8 mouse cellular contexts compared by ENCODE assay signal in the genomic region with DNA sequence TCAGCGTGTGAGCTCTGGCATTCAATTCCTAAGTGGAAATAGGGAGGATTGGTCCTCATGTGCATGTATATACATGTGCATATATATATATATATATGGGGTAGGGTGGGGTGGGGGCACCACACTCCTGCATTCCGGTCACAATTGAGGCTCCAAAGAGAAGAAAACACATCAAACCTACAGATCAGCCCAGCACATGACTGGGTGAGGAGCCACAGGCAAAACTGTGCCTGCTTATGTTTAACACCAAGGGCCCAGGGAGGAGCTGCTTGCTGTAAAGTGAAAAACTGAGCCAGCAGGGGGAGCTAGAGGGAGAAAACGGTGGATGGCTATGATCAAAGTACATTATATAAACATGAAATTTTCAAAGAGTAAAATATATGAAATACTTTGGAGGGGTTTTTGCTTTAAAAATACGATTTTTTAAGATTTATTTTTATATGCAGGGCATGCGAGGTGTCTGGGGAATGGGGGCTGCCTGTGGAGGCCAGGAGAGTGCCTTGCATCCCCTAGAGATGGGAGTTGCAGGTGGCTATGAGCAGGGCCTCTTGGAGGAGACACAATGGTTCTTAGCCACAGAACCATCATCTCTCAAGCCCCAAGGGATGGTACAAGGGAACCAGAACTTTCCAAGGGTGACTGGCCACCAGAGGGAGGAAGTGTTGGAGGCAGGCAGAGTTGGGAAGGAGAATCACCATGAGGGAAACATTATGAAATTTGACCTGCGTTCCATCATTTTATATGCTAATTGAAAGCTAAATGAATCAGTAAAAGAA. TPM values are rescaled to one million over a fixed set of nuclear protein-coding genes. Genes with fewer than 3 reads are reported as not detected.
A peak's percentile ranks its signal among the peaks of the same experiment; 100 is the strongest.
DNase-seq lines count a peak whose midpoint lies in the region; ATAC-seq and TF ChIP-seq lines count a peak whose summit lies in the region.

No protein-coding gene starts in this region.

- no peak overlapping the region for H3K27ac ChIP-seq in kidney, adult 2 months (ENCODE audit: insufficient read depth, low read depth, low read length)
- H3K27ac ChIP-seq in limb, embryonic 10.5 days, result no peak overlapping the region
- H3K27ac ChIP-seq in midbrain, embryonic 14.5 days (replicated peaks; ENCODE audit: low read depth, low read length), result no peak overlapping the region

- no peak overlapping the region for H3K4me2 ChIP-seq in midbrain, embryonic 14.5 days (ENCODE audit: low read length)

- H3K4me3 ChIP-seq in kidney, adult 2 months (ENCODE audit: insufficient read depth, low read depth, low read length), result no peak overlapping the region
- no peak overlapping the region for H3K4me3 ChIP-seq in limb, embryonic 10.5 days
- no peak overlapping the region for H3K4me3 ChIP-seq in midbrain, embryonic 14.5 days (replicated peaks; ENCODE audit: low read depth, low read length)

- no peak for TF ChIP-seq POLR2A in kidney, adult 2 months (IDR thresholded peaks at IDR 0.05; ENCODE audit: low read depth, low read length)

- peak; percentile 53 for ATAC-seq in common myeloid progenitor, adult 5-6 weeks (replicated peaks; ENCODE audit: low read depth, poor library complexity, severe bottlenecking)
- peak; percentile 26; the same call in 1 of the 2 replicates for ATAC-seq in midbrain, embryonic 14.5 days (ENCODE audit: low FRiP score, low TSS enrichment)

- peak; percentile 62 for TF ChIP-seq CTCF in kidney, adult 2 months (conservative IDR thresholded peaks at IDR 0.05; ENCODE audit: insufficient read depth, insufficient read length, low read depth, low read length)

- 32% methylated on average over 6 of the region's 6 CpGs for WGBS in kidney, adult 2 months
- 34% methylated on average over 6 of the region's 6 CpGs for WGBS in limb, embryonic 10.5 days
- 37% methylated on average over 6 of the region's 6 CpGs for WGBS in midbrain, embryonic 14.5 days

- no peaks in the 10 kb centered on the region for H3K4me1 ChIP-seq in kidney, adult 2 months (ENCODE audit: control insufficient read depth, insufficient read depth, low read length)
- peaks cover 5% of the 10 kb centered on the region; the same call in 1 of the 2 replicates for H3K4me1 ChIP-seq in limb, embryonic 10.5 days
- no peaks in the 10 kb centered on the region for H3K4me1 ChIP-seq in midbrain, embryonic 14.5 days (ENCODE audit: control insufficient read depth, insufficient read depth, low read length)

- H3K36me3 ChIP-seq in kidney, adult 2 months (ENCODE audit: control insufficient read depth, insufficient read depth, low read length), result no peaks in the 10 kb centered on the region
- H3K36me3 ChIP-seq in limb, embryonic 10.5 days, result no peaks in the 10 kb centered on the region
- H3K36me3 ChIP-seq in midbrain, embryonic 14.5 days (ENCODE audit: control insufficient read depth, insufficient read depth, low read length), result no peaks in the 10 kb centered on the region

- no peaks in the 10 kb centered on the region for H3K9me3 ChIP-seq in limb, embryonic 10.5 days (replicated peaks)
- H3K9me3 ChIP-seq in midbrain, embryonic 14.5 days (ENCODE audit: control insufficient read depth, low read length), result no peaks in the 10 kb centered on the region

- peak; percentile 42 to 68 for DNase-seq in urinary bladder, adult 18-20 months (ENCODE audit: low spot score in 2 of 2)
- DNase-seq in urinary bladder, adult 2 months (ENCODE audit: low spot score), result no peak
- peak; percentile 35 for DNase-seq in gastrocnemius, postnatal 25 days
- DNase-seq in kidney, adult 2 months, result peak; percentile 78
- peak; percentile 82 for DNase-seq in limb, embryonic 10.5 days (ENCODE audit: low spot score)
- DNase-seq in midbrain, embryonic 14.5 days, result peak; percentile 90
- peak; percentile 91 to 95 for DNase-seq in spleen, postnatal 10 days (ENCODE audit: low spot score in 2 of 2)

- H3K27me3 ChIP-seq in kidney, adult 2 months (replicated peaks; ENCODE audit: control insufficient read depth, insufficient read depth, low read length), result no peaks in the 10 kb centered on the region
- H3K27me3 ChIP-seq in limb, embryonic 10.5 days (ENCODE audit: low read depth, poor library complexity, severe bottlenecking), result no peaks in the 10 kb centered on the region
- no peaks in the 10 kb centered on the region for H3K27me3 ChIP-seq in midbrain, embryonic 14.5 days (ENCODE audit: control insufficient read depth, insufficient read depth, low read length)

- H3K9ac ChIP-seq in midbrain, embryonic 14.5 days (replicated peaks; ENCODE audit: low read length), result no peak overlapping the region

RNA-seq across cellular contexts. Expression of a gene that starts 38.4 kb away (rescaled TPM):
- polyA plus RNA-seq in urinary bladder, adult 2 months (2012; rRNA removed), result 0.33 and 0.37 TPM in 2 replicates
- not detected in 2 replicates for total RNA-seq in common myeloid progenitor, adult 5-6 weeks (2017)
- not detected for total RNA-seq in gastrocnemius, postnatal 25 days (2021)
- not detected in 2 replicates for polyA plus RNA-seq in kidney, adult 2 months (2012; rRNA removed)
- polyA plus RNA-seq in limb, embryonic 10.5 days (2016; fragmentation: Nextera tagmentation; extraction: Ambion mirVana), result not detected in 2 replicates
- not detected in 2 replicates for polyA plus RNA-seq in midbrain, embryonic 14.5 days (2014; fragmentation: Nextera tagmentation; extraction: Ambion mirVana)
